Mouse (Mus musculus) kidney, embryonic 15.5 days (tissue): ENCODE data around the gene Sstr2. TPM values are rescaled to one million over a fixed set of nuclear protein-coding genes. Genes with fewer than 3 reads are reported as not detected.

Source experiments
- ATAC-seq: fragments of 200-750 bp; cut with Nextera tagmentation; replicated peaks from 2 replicates; pipeline ENCODE4 v1.8.0; 2017; ENCODE audit warnings: moderate TSS enrichment; ENCODE audit not compliant: low FRiP score
- H3K27ac ChIP-seq: fragments of 300-500 bp; sonication (generic); 2 replicates; pipeline ENCODE4 v1.5.1; 2015; ENCODE audit warnings: mild to moderate bottlenecking, inconsistent platforms
- H3K27me3 ChIP-seq: fragments of 300-500 bp; sonication (generic); 2 replicates; pipeline ENCODE4 v1.6.1; 2015; ENCODE audit warnings: inconsistent platforms
- H3K36me3 ChIP-seq: fragments of 300-500 bp; sonication (generic); 2 replicates; pipeline ENCODE4 v1.6.1; 2015; ENCODE audit warnings: inconsistent platforms
- H3K4me1 ChIP-seq: fragments of 300-500 bp; sonication (generic); 2 replicates; pipeline ENCODE4 v1.6.1; 2015; ENCODE audit warnings: inconsistent platforms
- H3K4me2 ChIP-seq: fragments of 300-500 bp; sonication (generic); 2 replicates; pipeline ENCODE4 v1.6.1; 2015; ENCODE audit warnings: moderate library complexity, mild to moderate bottlenecking, inconsistent platforms
- H3K4me3 ChIP-seq: fragments of 300-500 bp; sonication (generic); replicated peaks from 2 replicates; pipeline ENCODE4 v1.5.1; 2015; ENCODE audit warnings: mild to moderate bottlenecking, inconsistent platforms
- H3K9ac ChIP-seq: fragments of 300-500 bp; sonication (generic); 2 replicates; pipeline ENCODE4 v1.6.1; 2015; ENCODE audit warnings: mild to moderate bottlenecking, inconsistent platforms
- H3K9me3 ChIP-seq: fragments of 300-500 bp; sonication (generic); replicated peaks from 2 replicates; pipeline ENCODE4 v1.6.1; 2016; ENCODE audit warnings: inconsistent platforms
- WGBS: fragments of 180-500 bp; shearing (Covaris S2); methylation state at CpG from one replicate; pipeline ENCODE4 v1.1.7; 2015; ENCODE audit warnings: mixed read lengths; 5-methylcytosine and 5-hydroxymethylcytosine counted together
- polyA plus RNA-seq: library from polyadenylated mRNA; unstranded; fragments of >200 nt; fragmentation: Nextera tagmentation; extraction: Ambion mirVana; gene quantifications from 2 replicates; pipeline ENCODE4 v1.2.1, GENCODE M21; 2015

The Sstr2 gene
- polyA plus RNA-seq = 0.51 and 1.1 TPM in 2 replicates

- Histone ChIP-seq H3K27ac (0 out of 2 replicates have a peak within 1 kb of the TSS, but pooled peaks have one; percentile 13), H3K27me3 (peaks cover 41% of the 10 kb centered on the region), H3K4me1 (peaks cover 34% of the 10 kb centered on the region), H3K36me3 (no peaks in the 10 kb centered on the region), H3K4me2 (peak within 1 kb of the TSS; percentile 96), H3K9me3 (no peaks in the 10 kb centered on the region), H3K9ac (peak within 1 kb of the TSS; percentile 44), H3K4me3 (peak within 1 kb of the TSS; percentile 47)
- 1% methylated on average over 54 of the region's 54 CpGs for WGBS
- peak; percentile 83 for ATAC-seq
Measured at GRCm38 (mm10) chr11:113618672-113619419, at the start of gene Sstr2. Gene Sstr2, plus strand, starts transcription at chr11:113619342.

GRCm38 (mm10) chr11:113571616-113572015, 47.5 kb upstream of the Sstr2 start:
- Histone ChIP-seq H3K4me1 (no peaks in the 10 kb centered on the region), H3K9ac (no peak overlapping the region), H3K4me2 (no peak overlapping the region), H3K27me3 (no peaks in the 10 kb centered on the region), H3K27ac (no peak overlapping the region), H3K36me3 (no peaks in the 10 kb centered on the region), H3K9me3 (no peaks in the 10 kb centered on the region), H3K4me3 (no peak overlapping the region)
- no peak for ATAC-seq

GRCm38 (mm10) chr11:113572641-113573040, 46.5 kb upstream of the Sstr2 start:
- no peaks in the 10 kb centered on the region for H3K9me3 ChIP-seq
- no peaks in the 10 kb centered on the region for H3K27me3 ChIP-seq
- no peak overlapping the region for H3K4me2 ChIP-seq
- H3K9ac ChIP-seq = no peak overlapping the region
- H3K4me1 ChIP-seq = no peaks in the 10 kb centered on the region
- H3K36me3 ChIP-seq = no peaks in the 10 kb centered on the region
- no peak overlapping the region for H3K4me3 ChIP-seq
- WGBS = 66% methylated on average over 6 of the region's 6 CpGs
- no peak for ATAC-seq
- no peak overlapping the region for H3K27ac ChIP-seq

- no peak overlapping the region for H3K9ac ChIP-seq
- ATAC-seq = no peak
- 77% methylated on average over 4 of the region's 4 CpGs for WGBS
Measured at GRCm38 (mm10) chr11:113577221-113577620, 41.9 kb upstream of the Sstr2 start.

GRCm38 (mm10) chr11:113583879-113584661, 35.1 kb upstream of the Sstr2 start:
- no peaks in the 10 kb centered on the region for H3K27me3 ChIP-seq
- no peak for ATAC-seq
- H3K9me3 ChIP-seq = no peaks in the 10 kb centered on the region
- no peak overlapping the region for H3K9ac ChIP-seq
- 45% methylated on average over 11 of the region's 11 CpGs for WGBS
- no peak overlapping the region for H3K4me2 ChIP-seq
- H3K4me3 ChIP-seq = no peak overlapping the region
- no peaks in the 10 kb centered on the region for H3K36me3 ChIP-seq
- no peak overlapping the region for H3K27ac ChIP-seq
- H3K4me1 ChIP-seq = 0 out of 2 replicates have a peak, but pooled peaks cover 4% of the 10 kb centered on the region

More at GRCm38 (mm10) chr11:113577221-113577620, 41.9 kb upstream of the Sstr2 start:
- no peaks in the 10 kb centered on the region for H3K4me1 ChIP-seq
- H3K27ac ChIP-seq = no peak overlapping the region
- no peaks in the 10 kb centered on the region for H3K9me3 ChIP-seq
- H3K4me3 ChIP-seq = no peak overlapping the region
- H3K4me2 ChIP-seq = no peak overlapping the region
- no peaks in the 10 kb centered on the region for H3K27me3 ChIP-seq
- H3K36me3 ChIP-seq = no peaks in the 10 kb centered on the region

GRCm38 (mm10) chr11:113586423-113586822, 32.7 kb upstream of the Sstr2 start:
- ATAC-seq = no peak
- Histone ChIP-seq H3K9ac (no peak overlapping the region), H3K9me3 (no peaks in the 10 kb centered on the region), H3K4me3 (no peak overlapping the region), H3K36me3 (no peaks in the 10 kb centered on the region), H3K4me2 (no peak overlapping the region), H3K27ac (no peak overlapping the region), H3K27me3 (no peaks in the 10 kb centered on the region), H3K4me1 (0 out of 2 replicates have a peak, but pooled peaks cover 4% of the 10 kb centered on the region)
- WGBS = 62% methylated on average over 6 of the region's 6 CpGs

- Histone ChIP-seq H3K4me1 (0 out of 2 replicates have a peak, but pooled peaks cover 3% of the 10 kb centered on the region), H3K9me3 (no peaks in the 10 kb centered on the region), H3K4me3 (no peak overlapping the region), H3K4me2 (no peak overlapping the region), H3K9ac (no peak overlapping the region), H3K27me3 (no peaks in the 10 kb centered on the region), H3K36me3 (no peaks in the 10 kb centered on the region), H3K27ac (no peak overlapping the region)
- 52% methylated on average over 3 of the region's 3 CpGs for WGBS
- no peak for ATAC-seq
Measured at GRCm38 (mm10) chr11:113588936-113589335, 30.2 kb upstream of the Sstr2 start.

GRCm38 (mm10) chr11:113595144-113595543, 24.0 kb upstream of the Sstr2 start:
- ATAC-seq = no peak
- H3K4me2 ChIP-seq = no peak overlapping the region
- H3K4me1 ChIP-seq = no peaks in the 10 kb centered on the region
- H3K9ac ChIP-seq = no peak overlapping the region
- WGBS = 85% methylated on average over 5 of the region's 5 CpGs
- H3K4me3 ChIP-seq = no peak overlapping the region
- H3K27ac ChIP-seq = no peak overlapping the region
- no peaks in the 10 kb centered on the region for H3K9me3 ChIP-seq
- H3K27me3 ChIP-seq = no peaks in the 10 kb centered on the region
- no peaks in the 10 kb centered on the region for H3K36me3 ChIP-seq

- no peak overlapping the region for H3K4me2 ChIP-seq
- H3K36me3 ChIP-seq = no peaks in the 10 kb centered on the region
- H3K9me3 ChIP-seq = no peaks in the 10 kb centered on the region
- H3K4me3 ChIP-seq = no peak overlapping the region
- H3K4me1 ChIP-seq = 0 out of 2 replicates have a peak, but pooled peaks cover 6% of the 10 kb centered on the region
- no peaks in the 10 kb centered on the region for H3K27me3 ChIP-seq
- no peak for ATAC-seq
- no peak overlapping the region for H3K9ac ChIP-seq
- H3K27ac ChIP-seq = no peak overlapping the region
- WGBS = 79% methylated on average over 3 of the region's 3 CpGs
Measured at GRCm38 (mm10) chr11:113597632-113598031, 21.5 kb upstream of the Sstr2 start.

GRCm38 (mm10) chr11:113600526-113601245, 18.5 kb upstream of the Sstr2 start:
- Histone ChIP-seq H3K4me1 (0 out of 2 replicates have a peak, but pooled peaks cover 10% of the 10 kb centered on the region), H3K4me3 (no peak overlapping the region), H3K9me3 (no peaks in the 10 kb centered on the region), H3K4me2 (no peak overlapping the region), H3K9ac (no peak overlapping the region), H3K27me3 (no peaks in the 10 kb centered on the region), H3K36me3 (no peaks in the 10 kb centered on the region), H3K27ac (no peak overlapping the region)
- no peak for ATAC-seq
- WGBS = 71% methylated on average over 18 of the region's 18 CpGs

- Histone ChIP-seq H3K9ac (no peak overlapping the region), H3K27ac (no peak overlapping the region), H3K36me3 (no peaks in the 10 kb centered on the region), H3K4me1 (0 out of 2 replicates have a peak, but pooled peaks cover 10% of the 10 kb centered on the region), H3K4me2 (no peak overlapping the region), H3K9me3 (no peaks in the 10 kb centered on the region), H3K4me3 (no peak overlapping the region), H3K27me3 (no peaks in the 10 kb centered on the region)
- WGBS = 61% methylated on average over 12 of the region's 12 CpGs
- ATAC-seq = no peak
Measured at GRCm38 (mm10) chr11:113601616-113602343, 17.4 kb upstream of the Sstr2 start.
